Mouse (Mus musculus): Measurements from ENCODE around the gene Ssty1. TPM values are rescaled to one million over a fixed set of nuclear protein-coding genes. Genes with fewer than 3 reads are reported as not detected.

Ssty1 gene
- not detected for polyA plus RNA-seq (2017; shearing (Covaris generic))

GRCm38 (mm10) chrY:18088816-18089215 is at the start of gene Ssty1:
Gene Ssty1, plus strand, starts transcription at chrY:18089116.

GRCm38 (mm10) chrY:18061712-18062111 is 27.2 kb upstream of the Ssty1 start, which contains the start of gene Gm21764:
Gene Gm21764, minus strand, starts transcription at chrY:18061812.

Other genes with a start within 250 kb of the Ssty1 start
- gene Gm21904, start 242.8 kb upstream of the Ssty1 start, polyA plus RNA-seq (2017; shearing (Covaris generic)): not detected
- gene Gm20772, start 214.4 kb upstream of the Ssty1 start, polyA plus RNA-seq (2017; shearing (Covaris generic)): not detected
- not detected for gene Gm20831, start 214.4 kb upstream of the Ssty1 start, polyA plus RNA-seq (2017; shearing (Covaris generic))
- not detected for gene Srsy, start 151.8 kb upstream of the Ssty1 start, polyA plus RNA-seq (2017; shearing (Covaris generic))
- not detected for gene Gm21764, start 27.3 kb upstream of the Ssty1 start, polyA plus RNA-seq (2017; shearing (Covaris generic))

All from effector memory CD4-positive, alpha-beta T cell, adult 5 months (primary cell).